Mouse (Mus musculus) olfactory bulb, adult 2 months (tissue): ENCODE data around the gene Sis. TPM values are rescaled to one million over a fixed set of nuclear protein-coding genes. Genes with fewer than 3 reads are reported as not detected.

ENCODE experiments used
- H3K27ac ChIP-seq: fragments of 200-500 bp; 2 replicates; pipeline ENCODE4 v1.5.1; 2012; ENCODE audit warnings: low read depth, low read length; ENCODE audit not compliant: insufficient read depth
- H3K4me1 ChIP-seq: fragments of 200-500 bp; 2 replicates; pipeline ENCODE4 v1.6.1; 2012; ENCODE audit warnings: low read length; ENCODE audit not compliant: control insufficient read depth, insufficient read depth
- H3K4me3 ChIP-seq: fragments of 200-500 bp; 2 replicates; pipeline ENCODE4 v1.5.1; 2012; ENCODE audit warnings: mild to moderate bottlenecking, low read depth, low read length, moderate library complexity; ENCODE audit not compliant: insufficient read depth
- CTCF ChIP-seq: fragments of 200-500 bp; IDR thresholded peaks from 2 replicates; pipeline ENCODE4 v1.5.1; 2012; ENCODE audit warnings: low read depth, mild to moderate bottlenecking, low read length, moderate library complexity; ENCODE audit not compliant: insufficient read depth
- POLR2A ChIP-seq: fragments of 200-500 bp; IDR thresholded peaks from 2 replicates; pipeline ENCODE4 v1.6.1; 2012; ENCODE audit warnings: mild to moderate bottlenecking, low read depth, low read length, moderate library complexity; ENCODE audit not compliant: insufficient read depth
- WGBS: fragments of 180-500 bp; shearing (Covaris S2); methylation state at CpG from one replicate; pipeline ENCODE4 v1.1.7; 2018; 5-methylcytosine and 5-hydroxymethylcytosine counted together
- polyA plus RNA-seq: library from polyadenylated mRNA; stranded (reverse); fragments of >200 nt; gene quantifications from 2 replicates; pipeline ENCODE4 v1.2.4, GENCODE M21; 2012; ENCODE audit warnings: low replicate concordance; ENCODE audit not compliant: missing spikeins, insufficient read depth, insufficient read length

Sis gene
- polyA plus RNA-seq, 1 experiment, result not detected

DNA sequence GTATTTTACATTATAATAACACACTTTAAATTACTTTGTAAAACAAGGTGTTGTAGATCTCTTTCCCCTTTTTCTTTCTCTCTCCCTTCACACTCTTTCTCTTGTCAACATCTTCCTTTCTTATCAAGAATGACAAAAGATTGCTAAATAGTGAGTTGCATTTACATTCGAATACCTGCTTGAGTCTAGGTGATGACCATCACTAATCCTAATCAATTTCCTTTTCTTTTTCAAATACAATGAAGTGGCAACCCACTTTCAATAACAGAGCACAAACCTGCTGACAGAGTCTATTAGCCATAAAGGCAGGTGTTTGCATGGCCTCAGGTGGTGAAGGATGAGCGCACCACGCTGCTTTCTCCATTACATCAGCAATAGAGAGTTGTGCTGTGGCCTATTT lies 108.9 kb downstream of the Sis start:
- no peak overlapping the region for H3K27ac ChIP-seq
- TF ChIP-seq POLR2A (no peak), CTCF (no peak)
- 87% methylated on average over 3 of the region's 3 CpGs for WGBS
- H3K4me3 ChIP-seq, result no peak overlapping the region
- H3K4me1 ChIP-seq, result no peaks in the 10 kb centered on the region

DNA sequence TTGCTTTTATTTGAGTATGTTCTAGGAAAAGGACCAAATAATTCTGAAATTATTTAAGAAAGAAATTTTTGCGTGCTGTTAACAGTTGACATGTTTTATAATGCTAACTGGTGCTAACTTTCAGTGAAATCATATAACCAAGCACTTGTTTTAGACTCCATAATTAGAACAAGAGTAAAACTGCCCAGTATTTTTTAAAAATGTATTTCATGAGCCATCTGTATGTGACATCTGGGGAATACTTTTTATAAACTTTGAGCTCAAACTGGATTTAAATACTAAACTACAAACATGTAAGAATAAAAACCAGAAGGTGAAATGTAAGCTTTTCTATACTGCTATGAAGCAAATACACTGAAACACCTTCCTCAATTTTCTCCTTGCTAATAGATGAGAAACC lies 112.3 kb downstream of the Sis start:
- Histone ChIP-seq H3K4me3 (no peak overlapping the region), H3K4me1 (no peaks in the 10 kb centered on the region), H3K27ac (no peak overlapping the region)
- TF ChIP-seq CTCF, result no peak
- TF ChIP-seq POLR2A, result no peak
- WGBS, result 84% methylated on average over 1 of the region's 1 CpGs

DNA sequence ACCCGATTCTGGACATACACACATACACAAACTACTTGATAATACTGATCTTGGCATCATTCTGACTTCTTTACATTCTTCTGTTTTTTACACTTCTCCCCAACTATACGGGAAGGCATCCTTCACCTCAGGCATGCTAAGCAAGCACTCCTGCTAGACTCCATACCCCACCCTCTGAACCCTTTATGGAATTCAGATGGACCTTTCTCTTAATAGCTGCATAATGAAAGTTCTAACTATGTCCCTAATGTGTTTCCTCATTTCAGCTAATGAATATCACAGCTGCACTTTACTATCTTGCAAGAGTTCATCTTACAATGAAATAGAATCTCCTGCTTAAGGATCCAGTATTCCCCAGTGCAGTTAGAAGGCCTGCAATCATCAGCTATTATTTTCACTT lies 127.0 kb downstream of the Sis start:
- WGBS, result 86% methylated on average over 2 of the region's 2 CpGs

More for the DNA sequence above, 127.0 kb downstream of the Sis start:
- H3K27ac ChIP-seq, result no peak overlapping the region
- no peak overlapping the region for H3K4me3 ChIP-seq
- TF ChIP-seq POLR2A, result no peak
- TF ChIP-seq CTCF, result no peak
- no peaks in the 10 kb centered on the region for H3K4me1 ChIP-seq

Other genes with a start within 250 kb of the Sis start
- not detected in 2 replicates for gene Slitrk3, start 89.9 kb upstream of the Sis start, polyA plus RNA-seq